Mouse (Mus musculus) urinary bladder, postnatal 14 days (tissue): ENCODE measurements at regions not wholly inside any gene's neighbourhood (a gene's known extent, or its start where the extent isn't known, plus 50 kb on each side); places are given as distances from the start of the nearest gene placed in this dataset.
A peak's percentile ranks its signal among the peaks of the same experiment; 100 is the strongest.

Source experiments
- DNase-seq: peaks from one replicate; pipeline ENCODE4 v3.0.0; 2021; ENCODE audit warnings: low spot score

GRCm38 (mm10) chr5:146684429-146684828 is 99.4 kb upstream of the Gpr12 start:
- DNase-seq = no peak

- DNase-seq = no peak
These were observed 98.5 kb upstream of the Gpr12 start for GRCm38 (mm10) chr5:146683554-146683953.

- no peak for DNase-seq
These were observed 97.9 kb upstream of the Gpr12 start for GRCm38 (mm10) chr5:146682893-146683292.

GRCm38 (mm10) chr5:146681512-146681911 is 96.5 kb upstream of the Gpr12 start:
- DNase-seq = no peak

GRCm38 (mm10) chr5:146679198-146679681 is 94.2 kb upstream of the Gpr12 start:
- DNase-seq = no peak

- no peak for DNase-seq
These were observed 93.7 kb upstream of the Gpr12 start for GRCm38 (mm10) chr5:146678775-146679170.

- no peak for DNase-seq
These were observed 93.2 kb upstream of the Gpr12 start for GRCm38 (mm10) chr5:146678049-146678774.

- no peak for DNase-seq
These were observed 92.1 kb upstream of the Gpr12 start for GRCm38 (mm10) chr5:146677151-146677515.

GRCm38 (mm10) chr5:146676470-146677150 is 91.6 kb upstream of the Gpr12 start:
- peak; percentile 68 for DNase-seq

- DNase-seq = no peak
These were observed 90.8 kb upstream of the Gpr12 start for GRCm38 (mm10) chr5:146675887-146676277.

- DNase-seq = peak; percentile 77
These were observed 90.2 kb upstream of the Gpr12 start for GRCm38 (mm10) chr5:146675006-146675886.

- DNase-seq = no peak
These were observed 76.7 kb upstream of the Gpr12 start for GRCm38 (mm10) chr5:146661751-146662150.

GRCm38 (mm10) chr5:146657228-146657627 is 72.2 kb upstream of the Gpr12 start:
- no peak for DNase-seq

- DNase-seq = no peak
These were observed 70.4 kb upstream of the Gpr12 start for GRCm38 (mm10) chr5:146655394-146655793.

- no peak for DNase-seq
These were observed 68.8 kb upstream of the Gpr12 start for GRCm38 (mm10) chr5:146653686-146654450.

- DNase-seq = no peak
These were observed 67.8 kb upstream of the Gpr12 start for GRCm38 (mm10) chr5:146652874-146653273.

- no peak for DNase-seq
These were observed 63.6 kb upstream of the Gpr12 start for GRCm38 (mm10) chr5:146648519-146649060.

- DNase-seq = no peak
These were observed 62.8 kb upstream of the Gpr12 start for GRCm38 (mm10) chr5:146647628-146648380.

GRCm38 (mm10) chr5:146644499-146644898 is 59.5 kb upstream of the Gpr12 start:
- DNase-seq = peak; percentile 67

GRCm38 (mm10) chr5:146641931-146642330 is 56.9 kb upstream of the Gpr12 start:
- DNase-seq = no peak

GRCm38 (mm10) chr5:146636859-146637258 is 51.8 kb upstream of the Gpr12 start:
- no peak for DNase-seq
